Mouse (Mus musculus): ENCODE measurements at regions not wholly inside any gene's neighbourhood (a gene's known extent, or its start where the extent isn't known, plus 50 kb on each side); places are given as distances from the start of the nearest gene placed in this dataset.
"Not testable (repeated sequence)": the region's sequence is repeated elsewhere in the genome, so short reads cannot be mapped to it uniquely, and the experiment has no call there.

GRCm38 (mm10) chr10:46108810-46109209 is 531.2 kb downstream of the Hace1 start:
- no peak for DNase-seq

GRCm38 (mm10) chr10:46114631-46115130 is 537.1 kb downstream of the Hace1 start:
- DNase-seq, result no peak

- not testable (repeated sequence) for DNase-seq
Measured at GRCm38 (mm10) chr10:46122409-46122808, 544.8 kb downstream of the Hace1 start.

GRCm38 (mm10) chr10:46123795-46124194 is 546.2 kb downstream of the Hace1 start:
- DNase-seq, result no peak

DNA sequence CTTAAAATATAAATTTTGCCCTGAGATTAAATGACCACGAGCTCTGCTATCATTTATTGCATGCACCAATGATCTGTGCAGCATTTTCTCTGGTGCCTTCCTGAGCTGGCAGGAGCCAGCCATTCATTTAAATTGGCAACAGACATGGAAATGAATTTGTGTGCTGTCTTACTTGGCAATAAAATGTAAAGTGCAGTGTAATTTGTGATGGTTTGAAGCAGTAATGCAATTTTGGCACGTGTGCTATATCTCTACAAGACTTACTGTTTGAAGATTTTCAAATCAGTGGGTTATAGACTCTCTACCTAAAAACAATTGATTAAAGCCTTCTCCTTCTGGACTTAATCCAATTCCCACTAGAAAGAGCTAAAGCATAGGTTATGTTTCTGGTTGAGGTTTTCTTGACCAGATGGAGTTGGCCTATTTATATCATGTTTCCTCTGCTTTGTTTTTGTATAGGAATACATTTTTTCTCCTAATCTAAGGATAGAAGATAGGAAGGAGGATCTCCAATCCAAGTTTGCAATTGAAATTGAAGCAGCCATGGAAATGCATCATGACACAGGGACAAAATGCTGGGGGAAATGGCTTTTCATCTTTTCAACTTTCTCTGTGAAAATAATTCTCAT is 557.6 kb downstream of the Hace1 start:
- DNase-seq, result no peak

- no peak for DNase-seq
Measured at GRCm38 (mm10) chr10:46174035-46174434, 596.4 kb downstream of the Hace1 start.

GRCm38 (mm10) chr10:46185763-46186458 is 608.3 kb downstream of the Hace1 start:
- DNase-seq, result no peak

DNA sequence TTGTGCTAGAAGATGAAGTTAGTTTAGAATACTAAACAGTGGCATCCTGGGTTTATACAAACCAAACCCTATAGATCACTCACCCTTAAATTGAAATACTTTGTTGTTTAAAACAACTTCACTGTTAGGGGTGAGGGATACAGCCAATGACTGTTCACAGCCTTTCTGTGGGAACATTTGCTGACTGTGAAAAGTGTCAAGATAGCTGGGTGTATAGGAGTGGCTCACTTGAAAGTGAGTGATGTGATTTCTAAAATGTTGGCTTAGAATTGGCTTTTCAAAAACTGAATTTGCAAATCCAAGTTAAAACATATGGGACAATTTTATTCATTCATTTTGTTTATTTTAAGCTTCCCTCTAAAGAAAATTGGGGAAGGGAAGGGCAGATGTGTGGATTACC is 616.5 kb downstream of the Hace1 start:
- DNase-seq, result no peak

- DNase-seq, result no peak
Measured at GRCm38 (mm10) chr10:46226837-46227402, 649.3 kb downstream of the Hace1 start.

DNA sequence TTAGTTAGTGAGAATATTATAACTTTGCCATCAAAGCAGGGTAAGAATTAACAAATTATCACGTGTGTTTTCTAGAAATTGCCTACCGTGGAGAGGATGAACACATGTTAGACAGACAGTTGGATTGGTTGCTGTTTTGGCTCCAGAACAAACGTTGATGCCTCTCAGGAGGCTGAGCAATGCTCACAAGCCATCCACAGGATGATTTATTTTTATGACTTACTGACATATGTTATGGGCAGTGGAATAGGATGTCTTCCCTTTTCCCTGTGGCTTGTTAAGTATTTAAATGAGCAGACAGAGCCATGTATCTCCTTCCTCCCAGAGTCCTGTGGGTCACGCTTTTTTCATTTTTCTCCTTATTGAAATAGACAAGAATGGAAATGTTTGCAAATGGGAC is 652.0 kb downstream of the Hace1 start:
- DNase-seq, result peak; percentile 3

DNA sequence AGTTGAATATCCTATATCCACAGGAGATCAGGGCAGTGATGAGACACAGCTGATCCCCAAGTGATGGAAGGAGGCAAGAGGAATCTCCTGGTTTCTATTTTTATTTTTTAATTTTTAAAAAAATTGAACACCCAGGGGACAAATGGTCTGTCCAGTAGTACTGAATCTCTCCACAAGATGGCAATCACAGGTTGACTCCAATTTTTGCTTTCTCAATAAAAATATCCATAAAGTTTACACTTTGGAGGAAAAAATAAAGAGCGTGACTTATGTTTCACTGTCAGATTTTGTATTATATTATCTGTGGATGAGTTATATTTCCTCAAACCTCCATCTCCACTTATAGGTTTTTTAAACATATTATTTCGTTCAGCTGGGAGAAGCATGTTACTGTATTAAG is 658.0 kb downstream of the Hace1 start:
- DNase-seq, result no peak

DNA sequence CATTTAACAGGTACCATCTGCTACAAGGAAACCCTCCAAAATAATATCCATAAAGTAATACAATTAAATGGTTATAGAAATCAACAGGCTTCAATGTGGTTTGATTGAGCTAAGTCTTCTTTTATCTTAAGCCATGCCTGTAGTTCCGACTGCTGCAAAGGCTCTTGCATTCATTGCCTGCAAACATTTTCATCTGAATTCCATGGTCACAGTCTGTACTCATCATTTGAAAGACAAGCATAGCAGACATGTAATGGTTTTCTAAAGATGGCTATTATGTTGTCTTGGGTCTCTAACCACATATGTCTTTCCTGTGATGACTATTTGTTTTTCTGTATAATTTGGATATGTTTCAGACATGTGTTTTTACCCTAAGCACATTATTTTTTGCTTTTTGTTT is 677.9 kb downstream of the Hace1 start:
- no peak for DNase-seq

GRCm38 (mm10) chr10:46269710-46270109 is 692.1 kb downstream of the Hace1 start:
- no peak for DNase-seq

DNA sequence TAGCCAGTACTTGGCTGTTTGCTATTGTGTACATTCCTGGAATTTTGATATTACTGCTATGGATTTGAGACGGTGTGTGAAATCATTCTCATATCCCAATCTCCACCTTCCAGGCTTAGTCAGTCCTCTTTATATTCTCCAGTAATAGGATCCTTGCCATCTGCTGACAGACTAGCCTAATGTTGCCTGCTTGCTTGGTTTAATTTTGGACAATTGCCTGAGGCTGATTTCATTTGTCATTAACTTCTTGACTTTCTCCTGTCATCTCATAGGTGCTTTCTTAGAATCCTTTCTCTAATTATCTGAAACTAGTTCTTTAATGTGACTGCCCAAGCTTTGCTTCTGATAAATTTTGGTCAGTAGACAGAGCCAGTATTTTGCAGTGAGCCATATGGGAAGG is 696.2 kb downstream of the Hace1 start:
- DNase-seq, result no peak

GRCm38 (mm10) chr10:46294290-46294689 is 716.7 kb downstream of the Hace1 start:
- no peak for DNase-seq

GRCm38 (mm10) chr10:46298352-46298751 is 720.7 kb downstream of the Hace1 start:
- DNase-seq, result peak; percentile 3

GRCm38 (mm10) chr10:46299521-46299920 is 721.9 kb downstream of the Hace1 start:
- DNase-seq, result no peak

- no peak for DNase-seq
Measured at GRCm38 (mm10) chr10:46320328-46321038, 742.9 kb downstream of the Hace1 start.

- no peak for DNase-seq
Measured at GRCm38 (mm10) chr10:46321040-46321439, 743.4 kb downstream of the Hace1 start.

DNA sequence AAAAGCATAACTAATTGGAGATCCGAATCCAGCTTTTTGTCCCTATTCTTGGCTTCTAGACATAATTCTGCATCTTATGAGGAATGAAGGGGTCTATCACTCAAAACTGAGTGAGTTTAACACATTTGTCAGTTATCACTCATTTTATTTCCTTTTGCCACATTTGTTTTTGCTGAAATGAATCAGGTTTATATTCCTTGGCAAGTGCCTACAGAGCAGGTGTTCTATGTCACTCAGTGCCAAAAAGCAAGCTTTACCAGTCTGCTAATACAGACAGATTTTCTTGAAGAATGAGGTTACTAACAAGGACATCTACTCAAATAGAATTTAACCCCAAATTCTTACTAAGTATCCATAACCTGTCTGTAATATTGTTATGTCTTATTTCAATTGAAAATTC is 751.4 kb downstream of the Hace1 start:
- DNase-seq, result no peak

GRCm38 (mm10) chr10:46331599-46332283 is 754.1 kb downstream of the Hace1 start:
- DNase-seq, result no peak

- DNase-seq, result no peak
Measured at GRCm38 (mm10) chr10:46333231-46333630, 755.6 kb downstream of the Hace1 start.

DNA sequence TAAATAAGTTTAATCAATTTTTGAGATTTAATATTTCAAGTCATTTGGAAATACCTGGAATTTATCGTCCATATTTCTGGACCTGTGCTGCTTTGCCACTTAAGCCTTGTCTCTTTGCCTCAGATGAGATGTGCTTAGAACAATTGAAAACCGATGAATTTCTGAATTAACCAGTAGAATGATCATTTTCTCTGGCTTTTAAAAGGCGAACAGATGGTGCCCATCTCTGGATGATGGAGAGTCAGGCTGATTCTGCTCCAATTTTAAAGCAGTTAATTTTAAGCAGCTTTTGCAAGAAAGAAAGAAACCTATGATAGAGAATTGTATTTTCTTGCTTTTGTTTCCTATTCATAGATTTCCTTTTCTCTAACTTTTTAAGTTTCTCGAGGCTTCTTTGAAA is 767.7 kb downstream of the Hace1 start:
- DNase-seq, result peak; percentile 17
